Mouse (Mus musculus): ENCODE data around the gene Map4.
A peak's percentile ranks its signal among the peaks of the same experiment; 100 is the strongest.

Gene Map4

DNA sequence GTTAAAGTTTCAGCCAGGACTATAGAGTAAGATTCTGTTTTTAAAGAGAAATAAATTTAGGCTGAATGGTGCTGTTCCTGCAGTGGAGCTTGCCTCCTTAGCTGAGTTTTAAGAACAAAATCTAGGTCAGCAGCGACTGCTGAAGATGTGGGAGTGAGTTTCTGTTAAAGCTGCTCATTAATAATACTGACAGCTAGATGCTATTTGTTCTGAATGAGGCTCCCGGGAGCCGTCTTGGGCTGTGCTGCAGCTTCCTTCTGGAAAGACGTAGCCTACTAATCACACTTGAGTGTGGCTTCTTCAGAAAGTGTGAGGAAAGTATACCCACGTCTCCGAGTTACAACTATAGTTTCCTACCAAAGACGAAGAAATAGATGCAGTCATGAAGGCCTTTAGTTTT is 88.0 kb downstream of the Map4 start:
- DNase-seq = no peak

DNA sequence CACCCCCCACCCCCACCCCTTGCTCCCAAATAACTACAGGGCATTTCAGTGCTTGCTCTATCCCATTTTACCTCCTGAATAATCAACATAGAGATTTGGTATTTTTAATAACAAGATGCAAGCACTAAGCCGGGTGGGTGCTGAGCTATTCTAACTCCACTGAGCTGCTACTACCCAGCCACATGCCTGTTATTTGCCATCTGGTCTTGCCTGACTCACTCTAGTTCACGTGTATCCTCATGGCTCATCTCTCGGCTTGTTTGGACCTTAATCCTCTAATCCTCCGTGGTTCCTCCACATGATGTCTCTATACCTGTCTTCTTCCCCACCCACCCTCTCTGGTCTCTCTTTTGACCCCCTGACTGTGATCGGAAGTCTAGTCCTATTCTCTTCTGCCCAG is 89.1 kb downstream of the Map4 start:
- no peak for DNase-seq

DNA sequence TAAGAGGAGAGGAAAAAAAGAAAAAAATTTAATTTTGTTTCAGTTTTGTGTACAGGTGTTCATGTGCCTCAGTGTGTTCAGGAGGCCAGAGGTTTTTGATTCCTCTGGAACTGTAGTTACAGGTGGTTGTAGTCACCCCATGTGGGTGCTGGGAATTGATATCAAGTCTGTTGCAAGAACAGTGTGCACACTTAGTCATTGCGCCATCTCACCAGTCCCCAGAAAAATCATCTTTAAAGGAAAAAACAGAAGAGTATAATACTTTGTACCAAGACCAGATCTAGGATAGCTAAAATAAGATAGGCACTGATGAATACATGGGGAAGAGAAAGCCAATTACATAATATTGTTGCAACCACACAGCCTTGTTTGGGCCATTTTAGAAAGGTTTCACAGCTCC is 90.2 kb downstream of the Map4 start:
- DNase-seq = no peak

DNA sequence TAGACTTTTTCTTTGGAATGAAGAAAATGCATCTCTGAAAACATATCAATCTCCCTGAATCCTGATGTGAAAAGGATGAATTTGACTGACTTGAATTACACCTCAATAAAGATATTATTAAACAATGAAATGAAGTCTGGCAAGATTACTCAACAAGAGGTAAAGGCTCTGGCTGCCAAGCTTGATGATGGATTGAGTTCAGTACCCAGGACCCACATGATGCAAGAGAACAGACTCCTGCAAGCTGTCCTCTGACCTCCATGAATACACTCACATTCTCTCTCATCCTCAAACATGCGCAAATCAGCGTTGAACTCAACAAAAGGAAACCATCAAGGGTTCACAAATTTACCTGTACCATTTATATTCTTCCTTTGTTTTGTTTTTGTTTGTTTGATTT is 90.9 kb downstream of the Map4 start:
- no peak for DNase-seq

DNA sequence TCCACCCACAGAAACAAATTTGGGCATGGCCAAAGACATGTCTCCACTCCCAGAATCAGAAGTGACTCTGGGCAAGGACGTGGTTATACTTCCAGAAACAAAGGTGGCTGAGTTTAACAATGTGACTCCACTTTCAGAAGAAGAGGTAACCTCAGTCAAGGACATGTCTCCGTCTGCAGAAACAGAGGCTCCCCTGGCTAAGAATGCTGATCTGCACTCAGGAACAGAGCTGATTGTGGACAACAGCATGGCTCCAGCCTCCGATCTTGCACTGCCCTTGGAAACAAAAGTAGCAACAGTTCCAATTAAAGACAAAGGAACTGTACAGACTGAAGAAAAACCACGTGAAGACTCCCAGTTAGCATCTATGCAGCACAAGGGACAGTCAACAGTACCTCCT is 103.8 kb downstream of the Map4 start:
- no peak for DNase-seq

DNA sequence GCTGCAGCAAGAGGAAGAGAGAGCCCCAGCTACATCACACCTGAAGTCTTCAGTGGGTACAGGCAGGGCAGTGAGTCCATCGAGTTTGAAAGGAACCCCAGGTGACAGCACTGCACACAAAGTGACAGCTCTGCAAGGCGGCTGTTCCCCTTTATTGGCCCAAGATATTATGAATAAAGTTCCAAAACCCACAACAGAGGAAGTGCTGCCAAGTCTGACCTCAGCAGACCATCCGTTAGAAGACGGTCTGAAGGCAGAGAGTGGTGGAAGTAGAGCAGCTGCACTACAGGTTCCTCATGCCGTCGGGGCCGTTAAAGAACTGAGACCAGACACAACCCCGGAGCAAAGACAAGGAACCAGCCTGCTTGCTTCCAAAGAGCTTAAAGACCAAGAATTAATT is 106.6 kb downstream of the Map4 start:
- no peak for DNase-seq

DNA sequence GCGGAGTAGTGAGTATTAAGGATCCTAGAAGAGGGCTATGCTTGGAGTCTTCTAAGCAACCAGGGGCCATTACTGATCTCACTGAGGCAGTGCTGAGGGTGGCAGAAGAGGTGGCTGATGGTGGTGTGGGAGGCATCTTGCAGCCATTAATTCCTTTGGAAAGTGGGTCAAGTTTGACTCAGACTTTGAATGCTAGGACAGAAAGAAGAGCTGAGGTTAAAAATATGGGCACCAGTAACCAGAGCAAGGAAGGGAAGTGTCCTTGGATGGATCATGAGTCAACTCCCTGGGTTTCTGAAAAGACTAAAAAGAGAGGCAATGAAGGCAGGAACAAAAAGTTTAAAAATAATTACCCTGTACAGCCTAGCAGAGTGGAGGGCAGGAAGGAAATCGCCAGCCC is 107.2 kb downstream of the Map4 start:
- no peak for DNase-seq

DNA sequence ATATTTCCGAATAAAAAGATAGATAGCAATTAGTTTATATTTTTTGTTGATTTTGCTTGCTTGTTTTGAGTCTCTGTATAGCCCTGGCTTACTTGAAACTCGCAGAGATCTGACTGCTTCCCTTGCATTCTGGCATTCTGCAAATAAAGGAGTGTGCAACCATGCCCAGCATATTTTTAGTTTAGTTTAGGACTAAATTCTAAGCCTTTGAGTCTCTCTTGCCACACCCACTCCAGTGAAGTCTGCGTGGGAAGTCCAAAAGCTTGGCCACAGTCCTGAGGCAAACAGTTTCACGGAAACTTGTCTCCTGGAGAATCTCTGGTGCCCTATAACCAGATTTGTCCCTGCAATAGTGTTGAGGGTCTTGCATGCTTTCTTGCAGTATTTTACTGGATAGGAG is 113.1 kb downstream of the Map4 start:
- no peak for DNase-seq

DNA sequence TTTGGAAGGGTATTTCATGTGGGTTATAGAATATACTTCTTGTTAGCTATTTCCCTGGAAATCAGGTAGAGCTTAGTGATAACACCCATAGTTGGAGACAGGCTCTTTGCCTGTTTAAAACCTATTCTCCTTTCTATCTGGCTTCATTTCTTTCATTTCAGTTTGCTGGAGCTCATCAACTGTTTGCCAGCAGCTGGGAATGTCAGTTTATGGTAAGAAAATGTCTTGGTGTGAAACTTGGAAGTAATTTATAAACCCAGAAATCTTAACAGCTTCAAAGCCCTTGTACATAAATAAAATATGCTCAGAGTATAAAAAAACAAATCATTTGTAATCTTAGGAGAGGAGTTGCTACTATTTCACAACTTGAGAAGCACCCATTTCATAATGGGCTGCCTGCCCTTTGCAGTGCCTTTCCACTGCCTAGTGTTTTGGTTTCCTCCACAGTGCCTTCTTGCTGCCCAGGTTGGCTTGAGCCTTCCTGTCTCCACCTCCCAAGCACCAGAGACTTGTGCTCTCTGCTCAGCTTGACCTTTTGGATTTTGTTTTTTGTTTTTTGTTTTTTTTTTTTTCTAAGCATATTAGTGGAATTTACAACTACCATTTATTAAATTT is 114.6 kb downstream of the Map4 start:
- no peak for DNase-seq

DNA sequence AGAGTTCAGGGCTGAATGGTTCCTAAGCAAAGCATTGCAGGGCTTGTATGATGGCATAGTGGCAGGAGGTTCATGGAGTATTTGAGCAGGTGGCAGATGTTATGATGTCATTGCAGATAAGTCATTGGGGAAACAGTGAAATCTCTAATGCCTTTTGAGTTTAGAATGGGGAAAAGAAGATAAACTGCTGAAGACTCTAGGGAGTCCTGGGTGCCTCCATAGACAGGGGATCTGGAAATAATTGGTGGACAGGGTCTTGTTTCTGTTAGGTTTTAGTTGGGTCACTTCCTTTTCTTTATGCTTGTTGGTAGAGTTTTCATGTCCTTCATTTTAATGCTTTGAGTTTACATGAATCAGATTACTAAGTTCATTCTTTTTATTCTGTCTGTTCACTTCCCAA is 116.0 kb downstream of the Map4 start:
- no peak for DNase-seq

DNA sequence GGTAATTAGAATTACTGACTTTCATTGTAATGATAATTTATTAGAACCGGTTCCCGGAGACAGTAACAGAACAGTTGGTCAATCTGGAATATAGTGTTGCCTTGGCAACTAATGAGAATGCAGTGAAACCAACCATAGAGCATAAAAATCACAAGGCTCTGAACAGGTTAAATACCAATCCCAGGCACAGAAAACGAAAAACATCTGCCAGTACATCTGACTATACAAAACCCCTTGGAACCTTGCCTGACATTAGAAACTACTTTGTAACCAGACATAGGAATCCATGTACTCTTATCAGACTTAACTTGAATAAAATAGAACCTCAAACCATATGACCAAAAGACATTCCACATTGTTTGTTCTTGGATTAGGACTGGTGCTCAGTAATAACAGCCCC is 116.6 kb downstream of the Map4 start:
- DNase-seq = no peak

DNA sequence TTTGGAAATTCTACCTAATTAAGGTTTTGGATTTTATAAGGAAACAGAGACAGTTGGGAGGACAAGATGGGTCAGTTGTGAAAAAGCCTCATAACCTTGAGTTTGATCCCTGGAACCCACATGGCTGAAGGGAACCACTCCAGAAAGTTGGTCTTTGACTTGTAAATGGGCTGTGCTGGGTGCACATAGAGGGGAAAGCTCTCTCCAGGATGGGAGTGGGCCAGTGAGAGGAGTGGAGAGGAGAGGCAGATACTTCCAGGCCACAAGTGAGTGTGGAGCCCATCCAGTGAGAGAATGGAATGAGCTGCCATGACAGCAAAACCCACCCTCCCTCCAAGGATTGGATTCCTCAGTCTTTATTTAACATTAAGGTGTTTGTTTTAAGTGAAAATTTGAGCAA is 119.9 kb downstream of the Map4 start:
- DNase-seq = no peak

DNA sequence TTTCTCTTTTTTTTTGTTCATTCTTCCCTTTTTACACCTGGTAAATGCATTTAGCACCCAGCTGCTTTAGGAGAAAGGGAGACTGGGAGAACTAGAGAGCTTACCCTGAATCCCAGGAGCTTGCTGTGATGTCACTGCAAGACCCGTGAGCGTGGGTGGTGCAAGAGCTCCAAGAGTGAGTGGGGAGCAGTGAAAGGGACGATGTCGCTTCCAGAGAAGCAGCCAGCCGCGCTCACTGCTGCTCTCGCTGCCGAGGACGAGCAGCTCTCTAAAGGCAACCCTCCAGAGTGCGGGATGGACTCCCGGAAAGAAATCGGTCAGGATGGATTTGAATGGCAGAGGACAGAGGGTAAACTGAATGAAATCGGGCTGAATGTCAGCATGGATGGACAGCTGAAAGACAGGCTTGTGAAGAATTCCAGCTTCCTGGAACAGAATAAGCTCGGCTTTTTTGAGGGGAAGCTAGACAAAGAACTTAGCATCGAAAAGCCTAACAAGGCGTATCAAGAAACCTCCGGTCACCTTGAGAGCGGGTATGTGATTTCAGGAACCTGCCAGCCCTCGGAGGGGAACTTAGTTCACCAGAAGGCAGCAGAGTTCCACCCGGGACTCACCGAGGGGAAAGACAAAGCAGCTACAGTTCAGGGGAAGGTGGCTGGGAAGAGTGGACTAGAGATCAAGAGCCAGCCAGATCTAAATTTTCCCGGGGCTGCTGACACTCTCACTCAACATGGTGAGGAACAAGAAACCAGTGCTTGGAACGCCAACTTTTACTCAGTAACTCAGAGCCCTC is 120.8 kb downstream of the Map4 start:
- DNase-seq = no peak

DNA sequence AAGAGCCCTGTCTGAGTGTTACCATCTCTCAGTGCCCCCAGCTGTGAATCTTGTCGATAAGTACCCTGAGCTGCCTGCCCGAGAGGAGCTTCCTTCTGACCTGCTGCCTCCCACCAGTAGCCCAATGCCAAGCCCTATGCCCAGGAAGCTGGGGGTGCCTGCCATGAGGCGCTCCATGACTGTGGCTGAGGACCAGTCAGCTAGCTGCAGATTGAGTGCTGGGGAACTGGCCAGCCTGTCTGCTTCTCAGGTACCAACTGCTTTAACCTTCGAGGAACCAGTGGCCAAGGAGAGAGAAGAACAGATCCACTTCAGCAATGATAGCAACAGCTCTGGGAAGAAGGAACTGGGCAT is 121.7 kb downstream of the Map4 start:
- no peak for DNase-seq

DNA sequence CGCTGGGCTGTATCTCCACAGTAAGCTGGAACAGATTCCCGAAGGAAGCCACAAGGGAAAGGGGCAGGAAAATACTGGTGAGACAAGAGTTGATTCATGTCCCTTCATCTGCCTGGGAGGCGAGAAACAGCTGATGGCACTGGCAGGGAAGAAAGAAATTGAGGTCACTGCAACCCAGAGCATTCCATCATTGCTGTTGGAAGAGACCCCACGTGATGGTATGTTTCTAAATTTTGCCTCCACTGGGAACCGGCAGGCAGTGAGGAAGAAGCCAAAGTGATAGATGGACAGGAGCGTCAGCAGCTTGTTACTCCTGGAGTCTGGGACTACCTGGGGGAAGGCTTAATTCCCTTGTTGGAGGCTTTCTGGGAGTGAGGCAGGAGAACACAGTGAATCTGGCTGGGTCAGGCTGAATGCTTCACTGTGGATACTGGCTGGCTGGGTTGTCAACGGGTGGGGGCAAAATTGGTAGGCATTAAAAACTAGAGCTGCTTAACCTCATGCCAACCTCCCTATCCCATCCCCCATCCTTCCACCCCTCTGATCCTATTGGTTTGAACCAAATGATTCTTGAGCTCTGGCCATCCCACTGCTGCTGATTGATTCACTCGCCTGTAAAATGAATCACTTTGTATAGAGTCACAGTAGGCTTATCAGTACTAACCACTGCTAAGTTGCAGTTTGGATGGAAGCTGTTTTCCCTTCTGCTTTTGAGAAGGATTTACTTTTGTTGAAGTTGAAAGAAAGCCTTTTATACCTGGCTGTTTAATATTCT is 122.2 kb downstream of the Map4 start:
- no peak for DNase-seq

DNA sequence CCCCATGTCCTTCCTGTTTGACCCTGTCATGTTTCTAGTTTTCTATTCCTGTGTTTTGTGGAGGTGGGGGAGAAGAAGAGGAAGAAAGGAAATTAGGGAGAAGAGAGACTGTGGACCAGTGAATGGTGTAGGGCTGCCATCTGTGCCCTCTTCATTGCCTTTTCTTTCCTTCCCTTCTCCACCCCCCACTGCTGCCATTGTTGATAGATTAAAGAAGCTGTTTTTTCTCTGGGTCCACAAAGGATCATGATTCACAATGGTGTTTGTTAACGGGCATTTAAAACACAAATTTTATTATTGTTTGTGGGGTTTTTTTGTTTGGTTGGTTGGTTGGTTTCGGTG is 122.8 kb downstream of the Map4 start:
- no peak for DNase-seq

DNA sequence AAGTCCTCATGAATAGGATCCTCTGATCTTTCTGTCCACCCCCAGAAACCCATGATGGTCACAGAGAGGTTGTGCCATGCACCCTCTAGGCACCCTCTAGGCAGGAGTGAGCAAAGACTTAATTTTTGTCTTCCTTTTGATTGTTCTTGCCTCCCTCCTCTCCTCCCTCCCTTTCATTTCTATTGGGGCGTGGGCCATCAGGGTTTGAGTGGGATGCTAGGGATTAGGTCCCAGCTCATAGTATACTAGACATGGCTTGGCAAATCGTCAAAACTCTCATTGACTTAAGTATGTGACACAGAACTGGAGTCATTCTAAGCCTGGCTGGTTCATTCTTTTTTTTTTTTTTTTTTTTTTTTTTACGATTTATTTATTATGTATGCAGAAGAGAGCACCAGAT is 123.5 kb downstream of the Map4 start:
- DNase-seq = no peak

DNA sequence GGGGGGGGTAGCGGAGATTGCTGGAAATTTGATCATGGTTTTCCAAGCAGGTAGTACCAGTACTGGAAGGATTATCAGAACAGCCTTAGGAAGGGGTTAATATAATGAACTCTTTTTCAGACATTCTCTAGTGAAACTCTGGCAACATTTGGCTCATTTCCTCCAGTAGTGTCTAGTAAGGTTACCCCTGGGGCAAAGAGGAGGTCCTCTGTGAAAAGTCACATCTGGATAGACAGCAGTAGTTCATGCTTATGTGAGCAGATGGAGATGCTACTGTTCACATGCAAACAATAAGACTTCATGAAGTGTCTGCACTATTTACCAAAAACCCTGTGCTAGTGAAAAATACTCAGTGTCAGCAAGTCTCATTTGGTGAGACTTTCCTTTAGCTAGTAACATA is 125.9 kb downstream of the Map4 start:
- DNase-seq = no peak

DNA sequence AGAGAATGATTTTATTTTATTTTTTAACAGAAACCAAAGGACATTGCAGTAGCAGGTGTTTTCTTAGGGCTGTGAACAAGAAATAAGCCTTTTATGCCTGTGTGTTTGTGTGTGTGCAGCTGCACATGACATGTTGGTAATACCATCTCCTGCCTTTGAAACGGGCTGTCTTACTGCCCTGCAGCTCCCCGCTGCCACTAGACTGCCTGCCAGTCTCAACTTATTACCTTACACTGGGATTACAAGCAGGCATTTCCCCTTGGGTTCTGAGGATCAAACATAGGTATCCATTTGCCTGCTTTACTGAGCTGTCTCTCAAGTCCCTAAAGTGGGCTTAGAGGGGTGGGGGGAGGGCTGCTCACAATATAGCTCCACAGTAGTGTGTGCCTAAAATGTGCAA is 129.5 kb downstream of the Map4 start:
- DNase-seq = peak; percentile 72

DNA sequence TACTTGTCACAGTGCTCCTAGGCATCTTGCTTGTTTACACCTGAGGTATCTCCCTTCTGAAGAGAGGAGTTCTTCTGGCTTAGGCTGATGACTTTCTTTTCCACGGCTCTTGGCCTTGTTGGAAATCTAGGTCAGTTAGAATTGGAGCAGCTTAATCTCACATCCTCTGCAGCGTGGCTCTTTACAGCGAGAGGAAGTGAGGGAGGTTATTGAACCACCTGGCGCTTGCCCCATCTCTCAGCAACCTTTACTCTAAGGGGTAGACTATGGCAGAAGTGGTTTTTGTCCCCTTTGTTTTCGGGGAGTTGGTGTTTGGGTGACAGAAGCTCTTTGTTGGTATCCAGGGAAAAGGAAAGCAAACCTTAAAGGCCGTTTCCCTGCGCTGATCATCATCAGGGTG is 131.1 kb downstream of the Map4 start:
- DNase-seq = peak; percentile 79

DNA sequence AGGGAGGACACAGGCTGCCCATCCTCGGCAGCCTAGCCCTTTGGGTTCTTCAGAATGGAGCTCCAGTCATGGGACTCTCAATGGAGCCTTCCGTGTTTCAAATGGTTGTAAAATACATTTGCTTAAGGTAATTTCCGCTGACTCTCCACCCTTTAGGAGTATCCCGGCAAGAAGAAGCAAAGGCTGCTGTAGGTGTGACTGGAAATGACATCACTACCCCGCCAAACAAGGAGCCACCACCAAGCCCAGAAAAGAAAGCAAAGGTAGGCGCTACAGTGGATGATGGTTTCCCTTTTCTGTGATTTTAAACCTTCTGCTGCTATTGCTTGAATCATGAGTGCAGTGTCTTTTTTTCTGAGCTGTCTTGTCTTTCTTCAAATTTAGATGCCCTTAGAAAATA is 131.6 kb downstream of the Map4 start:
- DNase-seq = no peak

DNA sequence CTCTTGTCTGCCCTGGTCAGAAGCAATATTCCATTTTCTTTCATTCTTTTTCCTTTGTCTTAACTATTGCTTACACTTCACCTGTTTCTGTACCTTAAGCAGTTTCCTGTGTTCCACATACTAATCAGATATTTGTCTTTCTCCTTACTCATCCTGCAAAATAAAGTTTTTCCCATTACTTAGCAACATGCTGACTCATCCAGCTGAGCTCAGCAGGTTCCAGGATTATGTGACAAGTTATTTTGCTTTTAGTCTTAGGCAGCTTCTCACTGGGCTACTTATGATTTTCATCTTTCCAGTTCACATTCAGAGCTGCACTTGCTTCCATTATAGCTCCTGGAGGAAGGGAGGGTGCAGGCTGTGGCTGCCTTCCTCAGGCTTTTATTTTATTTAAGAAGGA is 133.4 kb downstream of the Map4 start:
- no peak for DNase-seq

DNA sequence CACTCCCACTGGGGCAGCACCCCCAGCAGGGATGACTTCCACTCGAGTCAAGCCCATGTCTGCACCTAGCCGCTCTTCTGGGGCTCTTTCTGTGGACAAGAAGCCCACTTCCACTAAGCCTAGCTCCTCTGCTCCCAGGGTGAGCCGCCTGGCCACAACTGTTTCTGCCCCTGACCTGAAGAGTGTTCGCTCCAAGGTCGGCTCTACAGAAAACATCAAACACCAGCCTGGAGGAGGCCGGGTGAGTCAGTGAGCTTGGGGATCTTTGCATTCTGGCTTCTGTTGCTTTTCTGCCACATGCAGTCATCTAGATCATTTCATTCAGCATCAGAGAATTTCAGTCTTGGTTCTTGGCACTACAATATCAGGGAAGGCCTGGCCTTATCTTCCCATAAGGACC is 137.5 kb downstream of the Map4 start:
- no peak for DNase-seq

DNA sequence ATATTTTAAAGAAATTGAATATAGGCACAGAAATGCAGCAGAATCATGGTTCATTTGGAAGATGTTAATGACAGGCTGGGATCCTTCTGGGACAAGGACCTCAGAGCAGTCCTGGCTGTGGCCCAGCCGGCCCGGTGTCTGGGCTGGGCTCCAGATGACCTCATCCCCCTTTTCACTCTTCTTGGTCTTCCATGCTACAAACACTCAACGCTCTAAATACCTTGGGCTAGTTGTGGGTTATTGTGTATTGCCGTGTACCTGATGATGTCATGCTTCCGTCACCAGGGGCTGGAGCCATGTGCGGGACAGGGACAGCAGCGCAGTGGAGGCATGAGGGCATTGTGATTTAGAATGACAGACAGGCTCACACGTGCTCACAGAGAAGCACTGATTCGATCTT is 139.1 kb downstream of the Map4 start:
- no peak for DNase-seq

DNA sequence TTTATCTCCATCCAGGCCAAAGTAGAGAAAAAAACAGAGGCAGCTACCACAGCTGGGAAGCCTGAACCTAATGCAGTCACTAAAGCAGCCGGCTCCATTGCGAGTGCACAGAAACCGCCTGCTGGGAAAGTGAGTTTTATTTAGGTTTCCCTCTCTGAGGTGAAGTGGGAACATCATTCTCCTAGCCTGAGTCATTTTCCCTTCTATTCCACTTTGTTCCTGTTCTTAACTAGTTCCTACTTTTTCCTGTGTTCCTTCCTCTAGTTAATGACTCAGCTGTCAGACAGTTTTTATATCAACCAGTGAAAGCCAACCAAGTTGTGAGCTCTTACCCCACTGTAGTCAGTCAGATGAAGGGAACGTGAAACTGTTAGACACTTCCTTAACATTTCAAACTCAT is 139.8 kb downstream of the Map4 start:
- DNase-seq = no peak

Measured in thymus, postnatal 25 days (tissue).